Mouse (Mus musculus) T-helper 2 cell (primary cell): Measurements from ENCODE around the gene 4930455H04Rik.

Experiments
- in situ Hi-C: fragments of 300-600 bp; cut with MboI, MseI; formaldehyde crosslinking; loops from one replicate; pipeline ENCODE4 v1.15.1; 2025; ENCODE audit warnings: high pct_unique_total_duplicates

Gene 4930455H04Rik

GRCm38 (mm10) chr3:116966800-116967199, 1.3 kb upstream of the 4930455H04Rik start:
- in situ Hi-C loops, result no loop called here

DNA sequence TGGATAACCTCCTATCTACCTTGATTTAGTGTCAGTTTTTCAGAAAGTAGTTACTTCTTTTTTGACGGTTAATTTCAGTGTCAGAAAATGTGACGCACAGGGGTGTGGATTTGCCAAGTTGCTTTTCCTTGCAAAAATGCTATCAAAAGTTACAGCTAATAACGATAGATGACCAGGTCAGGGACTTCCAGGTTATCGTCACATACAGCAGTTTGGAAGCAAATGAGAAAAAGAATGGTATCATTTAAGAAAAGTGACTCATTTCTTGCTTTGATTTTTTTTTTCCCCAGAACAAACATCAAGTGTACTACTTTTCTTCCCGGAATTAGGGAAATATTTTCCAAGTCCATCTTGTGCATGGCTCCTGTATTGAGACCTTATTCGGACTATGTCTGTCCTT, 631 bp upstream of the 4930455H04Rik start:
- in situ Hi-C loops, result no loop called here

GRCm38 (mm10) chr3:116968540-116968997, 502 bp downstream of the 4930455H04Rik start, which contains the start of gene Palmd:
Palmd (minus strand) TSS chr3:116968987.
- in situ Hi-C loops, result no loop called here

DNA sequence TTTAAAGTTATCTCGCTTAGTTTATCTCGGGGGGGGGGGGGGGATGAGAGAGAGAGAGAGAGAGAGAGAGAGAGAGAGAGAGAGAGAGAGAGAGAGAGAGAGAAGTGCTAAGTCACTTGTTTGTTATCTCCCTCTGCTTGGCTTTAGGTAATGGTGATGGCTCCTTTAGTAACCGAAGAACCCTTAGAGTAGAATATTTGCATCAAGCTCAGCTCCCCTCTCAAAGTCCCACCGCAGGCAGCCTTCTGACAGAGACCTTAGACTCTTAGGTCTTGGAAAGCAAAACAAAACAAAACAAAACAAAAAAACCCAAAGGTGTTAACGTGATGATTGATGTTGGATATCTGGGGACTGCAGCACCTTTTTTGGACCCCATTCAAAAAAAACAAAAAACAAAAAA, 936 bp downstream of the 4930455H04Rik start:
- in situ Hi-C loops, result no loop called here

DNA sequence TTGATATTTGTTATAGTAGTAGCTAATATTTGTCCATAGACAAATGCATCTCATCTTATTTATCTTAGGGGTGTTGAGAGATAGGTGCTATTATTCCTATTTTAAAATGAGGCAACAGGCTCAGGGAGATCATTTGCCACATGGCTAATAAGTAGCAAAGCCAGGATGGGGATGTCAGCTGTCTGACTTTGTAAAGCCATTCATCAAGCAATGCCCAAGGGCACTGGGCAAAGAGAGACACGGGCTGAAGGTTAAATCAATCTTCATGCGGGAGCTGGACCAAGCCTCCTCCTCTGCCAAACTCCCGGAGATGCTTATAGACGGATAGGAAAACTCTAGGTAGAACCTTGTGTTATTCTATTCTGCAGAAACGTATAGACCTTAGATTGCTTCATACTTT, 1.7 kb downstream of the 4930455H04Rik start:
- in situ Hi-C loops, result no loop called here

GRCm38 (mm10) chr3:116981811-116982575, 13.9 kb downstream of the 4930455H04Rik start:
- in situ Hi-C loops, result no loop called here

DNA sequence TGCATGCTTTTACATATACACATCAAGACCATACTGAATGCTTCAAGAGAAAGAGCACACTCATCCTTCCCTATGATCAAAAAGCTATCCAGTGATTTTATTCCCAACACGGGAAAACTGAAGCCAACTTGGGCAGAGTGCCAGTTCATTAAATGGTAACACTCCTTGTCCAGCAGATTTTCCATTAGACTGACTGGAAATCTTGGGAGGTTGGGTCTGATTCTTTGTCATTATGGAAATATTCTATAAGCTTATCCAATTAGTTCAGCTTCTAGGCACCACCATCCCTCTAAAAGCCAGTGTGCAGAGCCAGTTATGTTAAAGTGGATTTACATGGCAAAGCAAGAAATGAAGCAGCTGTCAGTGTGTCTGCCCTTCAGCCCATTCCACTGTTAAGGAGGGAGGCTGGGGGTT, 17.0 kb downstream of the 4930455H04Rik start:
- in situ Hi-C loops, result no loop called here

GRCm38 (mm10) chr3:116985741-116986140, 17.7 kb downstream of the 4930455H04Rik start:
- in situ Hi-C loops, result no loop called here

GRCm38 (mm10) chr3:116986451-116986850, 18.4 kb downstream of the 4930455H04Rik start:
- in situ Hi-C loops, result no loop called here

GRCm38 (mm10) chr3:116988221-116988620, 20.2 kb downstream of the 4930455H04Rik start:
- in situ Hi-C loops, result no loop called here

DNA sequence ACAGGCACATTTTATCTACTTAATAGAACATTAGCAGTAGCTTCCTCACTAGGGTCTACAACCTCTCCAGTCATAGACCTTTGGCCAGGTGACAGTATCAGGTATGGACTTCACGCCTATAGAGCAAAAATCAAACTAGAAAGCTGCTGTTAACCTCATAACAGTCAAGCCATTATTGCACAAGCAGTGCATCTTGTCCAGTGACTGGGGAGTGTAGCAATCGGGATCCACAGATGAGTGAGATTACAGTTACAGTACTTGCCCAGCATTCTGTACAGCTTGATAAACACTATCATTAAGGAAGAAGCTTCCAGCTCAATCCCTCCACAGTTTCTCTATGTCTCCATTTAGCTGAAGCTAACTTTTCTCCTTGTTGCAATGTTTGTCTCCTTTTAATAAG, 23.1 kb downstream of the 4930455H04Rik start:
- in situ Hi-C loops, result no loop called here

- in situ Hi-C loops, result no loop called here
These were observed 24.9 kb downstream of the 4930455H04Rik start for GRCm38 (mm10) chr3:116993011-116993410.

GRCm38 (mm10) chr3:117001686-117002485, 33.8 kb downstream of the 4930455H04Rik start:
- in situ Hi-C loops, result no loop called here

DNA sequence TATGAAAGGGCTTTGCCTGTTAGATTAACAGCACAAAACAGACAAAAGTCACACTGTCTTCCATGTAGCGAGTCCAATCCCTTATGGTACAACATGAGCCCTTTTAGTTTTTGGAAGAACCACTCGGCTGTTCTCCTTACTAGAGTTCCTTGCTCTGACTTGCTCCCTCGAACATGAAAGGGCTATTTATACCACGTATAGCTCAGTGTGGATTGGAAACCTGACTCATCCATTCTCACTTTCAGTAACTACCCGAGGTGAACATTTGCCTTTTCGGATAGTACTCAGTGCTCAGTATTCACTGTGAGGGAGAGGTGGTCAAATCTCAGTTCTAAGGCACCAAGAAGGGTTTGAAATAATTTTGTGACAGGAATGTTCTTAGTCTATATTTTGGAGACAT, 35.3 kb downstream of the 4930455H04Rik start:
- in situ Hi-C loops, result no loop called here

DNA sequence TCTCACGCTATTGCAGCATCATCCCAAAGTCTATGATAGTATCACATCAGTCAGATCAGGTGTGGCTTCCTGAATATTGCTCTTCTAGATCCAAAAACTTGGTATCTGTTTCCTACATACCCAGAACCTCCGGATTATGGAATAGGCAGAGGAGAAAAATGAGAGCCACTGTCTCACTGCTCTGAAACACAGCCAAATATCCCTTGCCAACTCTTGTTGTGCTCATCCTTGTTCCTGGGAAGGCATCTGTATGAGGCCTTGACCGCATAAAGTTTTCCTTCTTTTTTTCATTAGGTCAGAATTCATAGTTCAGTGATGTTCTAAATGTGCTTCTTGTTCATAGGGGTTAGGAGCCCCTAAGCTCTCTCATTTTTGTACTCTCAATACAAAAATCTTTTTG, 38.6 kb downstream of the 4930455H04Rik start:
- in situ Hi-C loops, result loop anchor here (5.0 kb wide), 1 partner anchor 46 kb away; no protein-coding TSS in a partner anchor

DNA sequence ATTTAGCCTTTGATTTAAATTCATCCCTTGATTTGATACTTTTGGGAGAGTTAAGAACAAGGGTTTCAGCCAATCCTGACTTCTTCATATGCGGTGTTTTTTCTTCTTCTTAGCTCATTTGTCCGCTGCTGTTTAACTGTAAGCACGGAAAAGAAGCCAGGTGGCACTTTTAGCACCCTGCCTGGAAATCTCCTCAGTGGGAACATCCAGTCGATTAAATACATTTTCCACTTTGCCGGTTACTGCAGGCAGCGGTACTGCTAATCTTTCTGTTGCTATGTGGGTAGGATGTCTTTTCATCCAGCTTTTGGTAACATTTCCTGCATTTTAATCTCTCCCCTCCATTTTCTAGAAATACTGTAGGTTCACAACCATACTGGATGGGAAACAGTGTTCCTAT, 39.3 kb downstream of the 4930455H04Rik start:
- in situ Hi-C loops, result loop anchor here (5.0 kb wide), 1 partner anchor 45 kb away; no protein-coding TSS in a partner anchor

GRCm38 (mm10) chr3:117010182-117010581, 42.1 kb downstream of the 4930455H04Rik start:
- in situ Hi-C loops, result no loop called here

DNA sequence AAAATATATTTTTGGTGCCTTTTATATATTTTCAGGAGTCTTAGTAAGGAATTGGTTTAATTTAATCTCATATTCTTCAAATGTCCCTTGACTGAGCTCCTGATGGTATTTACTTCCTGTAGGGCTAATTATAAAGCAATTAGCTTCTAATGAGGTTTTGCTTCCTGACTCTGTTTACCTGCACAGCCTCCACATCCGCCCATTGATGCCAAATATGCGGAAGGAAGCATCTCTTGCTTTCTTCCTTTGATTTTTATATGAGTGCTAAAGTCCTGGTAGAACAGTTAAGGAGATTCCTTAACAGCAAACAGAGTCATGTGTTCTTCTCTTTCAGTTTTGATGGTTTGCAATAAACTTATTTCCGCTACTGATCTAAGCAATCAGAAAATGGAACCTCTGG, 52.3 kb downstream of the 4930455H04Rik start:
- in situ Hi-C loops, result no loop called here

DNA sequence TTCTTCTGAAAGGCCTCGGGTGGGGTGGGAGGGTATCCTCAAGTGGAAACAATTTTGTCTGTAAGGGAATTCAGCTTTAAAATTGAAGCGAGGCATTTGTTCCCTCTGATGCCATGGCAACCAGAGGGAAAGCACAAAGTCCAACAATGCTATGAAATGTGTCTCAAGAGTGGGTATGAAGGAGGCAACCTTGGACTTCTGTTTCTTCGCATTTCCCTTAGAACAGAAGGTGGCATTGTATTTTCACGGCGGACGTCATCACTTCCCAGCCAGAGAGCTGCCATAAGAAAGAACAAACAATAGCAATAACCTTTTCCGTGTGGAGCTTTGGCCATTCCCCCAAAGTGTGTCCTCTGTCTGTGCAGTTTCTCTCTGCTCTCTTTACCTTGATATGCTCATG, 53.8 kb downstream of the 4930455H04Rik start:
- in situ Hi-C loops, result no loop called here

- in situ Hi-C loops, result no loop called here
These were observed 56.0 kb downstream of the 4930455H04Rik start for GRCm38 (mm10) chr3:117024111-117024510.

DNA sequence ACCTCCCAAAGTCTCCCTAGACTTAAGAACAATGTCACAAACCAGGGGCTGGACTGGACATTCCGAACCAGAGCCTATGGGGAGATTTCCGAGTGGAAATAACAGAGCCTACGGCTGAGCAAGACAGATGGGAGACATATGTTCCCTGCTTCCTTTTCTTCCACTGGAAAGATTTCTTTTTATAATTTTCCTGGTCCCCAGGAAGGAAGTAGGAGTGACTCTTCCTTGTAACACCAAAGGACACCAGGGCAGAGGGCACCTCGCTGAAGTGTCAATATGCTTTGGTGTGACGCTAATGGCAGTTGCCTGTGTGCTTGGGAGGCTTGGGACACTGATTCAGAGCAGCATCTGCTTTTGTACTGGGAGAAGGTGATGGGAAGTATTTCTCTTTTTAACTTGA, 56.5 kb downstream of the 4930455H04Rik start:
- in situ Hi-C loops, result no loop called here

GRCm38 (mm10) chr3:117025421-117025820, 57.4 kb downstream of the 4930455H04Rik start:
- in situ Hi-C loops, result no loop called here
